ENCODE assay signal across 12 mouse cellular contexts in the genomic region with DNA sequence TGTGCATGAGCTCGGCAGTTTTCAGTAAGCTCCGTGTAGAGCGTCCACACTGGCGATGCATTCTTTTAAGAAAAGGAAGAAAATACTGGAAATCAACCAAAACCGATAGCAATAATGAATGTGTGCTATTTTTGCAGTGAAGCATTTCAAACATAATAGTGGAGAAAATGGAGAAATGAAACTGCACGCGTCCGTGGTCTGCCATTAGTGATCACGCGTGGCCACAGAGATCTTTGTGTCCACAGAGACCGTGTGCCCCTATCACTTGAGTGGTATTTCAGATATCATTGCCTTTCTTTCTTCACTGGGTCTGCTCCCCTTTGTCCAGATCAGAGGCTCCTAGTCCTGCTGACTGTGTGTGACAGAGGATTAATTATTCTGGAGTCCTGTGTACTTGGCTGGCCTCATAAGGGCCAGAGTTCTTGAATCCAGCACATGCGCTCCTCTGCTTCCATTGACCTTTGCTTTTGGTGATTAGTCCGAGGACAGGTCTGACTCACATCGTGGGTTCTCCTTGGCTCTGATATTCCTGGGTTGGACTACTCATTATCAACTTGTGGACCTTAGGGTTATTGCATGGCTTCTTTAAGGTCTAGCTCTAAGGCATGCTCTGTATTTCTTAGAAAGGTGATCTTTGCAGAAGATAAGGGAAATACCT. TPM values are rescaled to one million over a fixed set of nuclear protein-coding genes. Genes with fewer than 3 reads are reported as not detected.
DNase-seq lines count a peak whose midpoint lies in the region; ATAC-seq and TF ChIP-seq lines count a peak whose summit lies in the region.
"Had no signal": no experiment of that assay in that cellular context is flagged by ENCODE, and none has a peak within 500 bp of the region (broad histone marks: within the 10 kb centered on the region; RNA-seq: fewer than 3 reads in every experiment).

No protein-coding gene starts in this region.

- no peaks in the 10 kb centered on the region for H3K9me3 ChIP-seq in ES-Bruce4 (replicated peaks; ENCODE audit: control insufficient read depth, insufficient read depth, low read length, poor library complexity, severe bottlenecking)
- H3K9me3 ChIP-seq in embryonic facial prominence, embryonic 14.5 days (ENCODE audit: control insufficient read depth, low read length): no peaks in the 10 kb centered on the region
- H3K9me3 ChIP-seq: hindbrain, embryonic 12.5 days had no signal

- intact Hi-C loops in heart, postnatal 10 days (cut with DNase I): loop anchor here (5.0 kb wide), 1 partner anchor 37 kb away; no protein-coding TSS in a partner anchor
- intact Hi-C loops in left cerebral cortex, postnatal 10 days (cut with DNase I): no loop called here

- 0 out of 2 replicates have a peak, but pooled peaks cover under 1% of the 10 kb centered on the region for H3K36me3 ChIP-seq in ES-Bruce4 (ENCODE audit: control insufficient read depth, insufficient read depth, low read length, poor library complexity, severe bottlenecking)
- H3K36me3 ChIP-seq in embryonic facial prominence, embryonic 14.5 days (ENCODE audit: control insufficient read depth, insufficient read depth, low read length): peaks cover 13% of the 10 kb centered on the region; the same call in 1 of the 2 replicates
- H3K36me3 ChIP-seq in macrophage (ENCODE audit: inconsistent target): no peaks in the 10 kb centered on the region
- H3K36me3 ChIP-seq: hindbrain, embryonic 12.5 days had no signal

- no peak overlapping the region for H3K9ac ChIP-seq in ES-Bruce4 (ENCODE audit: low read depth, poor library complexity, severe bottlenecking)
- H3K9ac ChIP-seq in embryonic facial prominence, embryonic 14.5 days (ENCODE audit: low read depth, low read length): no peak overlapping the region
- H3K9ac ChIP-seq: forebrain, postnatal 0 days; hindbrain, embryonic 12.5 days had no signal

- WGBS in embryonic facial prominence, embryonic 14.5 days: 80% methylated on average over 14 of the region's 14 CpGs
- WGBS in macrophage (ENCODE audit: missing documents): 48% methylated on average over 14 of the region's 14 CpGs

- no peak for TF ChIP-seq CTCF in ES-Bruce4 (IDR thresholded peaks at IDR 0.05; ENCODE audit: low read depth, low read length)

- TF ChIP-seq EP300 in ES-Bruce4 (IDR thresholded peaks at IDR 0.05; ENCODE audit: insufficient read depth, low read depth, low read length): no peak

- no peaks in the 10 kb centered on the region for H3K27me3 ChIP-seq in ES-Bruce4 (ENCODE audit: control insufficient read depth, insufficient read depth, low read length, poor library complexity, severe bottlenecking)
- H3K27me3 ChIP-seq in embryonic facial prominence, embryonic 14.5 days (replicated peaks; ENCODE audit: control insufficient read depth, insufficient read depth, low read length): no peaks in the 10 kb centered on the region
- H3K27me3 ChIP-seq: hindbrain, embryonic 12.5 days; Patski had no signal

- no peak for TF ChIP-seq POLR2A in ES-Bruce4 (IDR thresholded peaks at IDR 0.05; ENCODE audit: insufficient read depth, low read length)

- ATAC-seq in embryonic facial prominence, embryonic 14.5 days (ENCODE audit: low read depth): no peak
- ATAC-seq: forebrain, postnatal 0 days; Patski had no signal

- DNase-seq in heart, adult 11 months: peak; percentile 91
- no peak for DNase-seq in heart, postnatal 10 days
- DNase-seq in embryonic facial prominence, embryonic 14.5 days (ENCODE audit: low spot score): no peak
- DNase-seq in layer of hippocampus, adult 11-12 months (ENCODE audit: low spot score): no peak
- no peak for DNase-seq in left cerebral cortex, postnatal 10 days (ENCODE audit: extremely low spot score in 1 of 2, low spot score in 2 of 2)
- DNase-seq in lung, adult 18-20 months: no peak
- DNase-seq: forebrain, postnatal 0 days had no signal

- H3K27ac ChIP-seq in ES-Bruce4 (ENCODE audit: insufficient read depth, low read length): 0 out of 2 replicates have a peak overlapping the region, but pooled peaks have one; percentile 36
- peak overlapping the region; percentile 33; the same call in 1 of the 2 replicates for H3K27ac ChIP-seq in embryonic facial prominence, embryonic 14.5 days (replicated peaks; ENCODE audit: low read depth, low read length)
- H3K27ac ChIP-seq in macrophage: peak overlapping the region; percentile 59
- H3K27ac ChIP-seq: hindbrain, embryonic 12.5 days had no signal

- H3K79me2 ChIP-seq in macrophage (ENCODE audit: inconsistent target): peaks cover 66% of the 10 kb centered on the region; the same call in 1 of the 2 replicates

- H3K4me3 ChIP-seq in ES-Bruce4 (ENCODE audit: low read depth, low read length) (no peak overlapping the region), macrophage (ENCODE audit: inconsistent target) (no peak overlapping the region)
- H3K4me3 ChIP-seq in embryonic facial prominence, embryonic 14.5 days (ENCODE audit: low read depth, low read length): no peak overlapping the region
- H3K4me3 ChIP-seq: hindbrain, embryonic 12.5 days had no signal

- peaks cover 12% of the 10 kb centered on the region for H3K4me1 ChIP-seq in ES-Bruce4 (ENCODE audit: control insufficient read depth, insufficient read depth, low read length)
- peaks cover 68% of the 10 kb centered on the region for H3K4me1 ChIP-seq in embryonic facial prominence, embryonic 14.5 days (ENCODE audit: control insufficient read depth, insufficient read depth, low read length)

- no peak overlapping the region for H3K4me2 ChIP-seq in embryonic facial prominence, embryonic 14.5 days (ENCODE audit: low read depth, low read length)
- H3K4me2 ChIP-seq: hindbrain, embryonic 12.5 days; midbrain, embryonic 11.5 days had no signal

RNA-seq across cellular contexts. Expression of a gene that starts 56.3 kb away (rescaled TPM):
- 10 to 100 TPM; 83.0 to 85.0 TPM for total RNA-seq in heart, postnatal 10 days (2021)
- 59.7 and 64.5 TPM in 2 replicates for polyA plus RNA-seq in ES-Bruce4 (2011; ENCODE audit: insufficient read depth, insufficient read length, low read depth, missing spikeins)
- polyA plus RNA-seq in embryonic facial prominence, embryonic 14.5 days (2014; fragmentation: Nextera tagmentation; extraction: Ambion mirVana): 116 and 121 TPM in 2 replicates
- 100 to 1,000 TPM in 1 of 26 experiments, 10 to 100 TPM in 22, 1 to 10 TPM in 3; 7.6 to 100 (median 36.7) TPM for total RNA-seq in macrophage (2018; cell fraction: chromatin; rRNA removed)
- 100 to 1,000 TPM in 13 of 26 experiments, 10 to 100 TPM in 13; 54.3 to 204 (median 110) TPM for total RNA-seq in macrophage (2018; cell fraction: cytosol; rRNA removed)
- total RNA-seq in macrophage (2018; cell fraction: nucleus; rRNA removed): 100 to 1,000 TPM in 16 of 26 experiments, 10 to 100 TPM in 10; 61.1 to 188 (median 117) TPM
- 142 to 189 TPM (median 162 TPM) in 3 replicates for polyA plus RNA-seq in macrophage (2018)
- 10 to 100 TPM; 25.9 to 27.8 TPM for total RNA-seq in left cerebral cortex, postnatal 10 days (2021)
